Mouse (Mus musculus): ENCODE results near the gene Lmln. TPM values are rescaled to one million over a fixed set of nuclear protein-coding genes. Genes with fewer than 3 reads are reported as not detected.
"Not testable (repeated sequence)": the region's sequence is repeated elsewhere in the genome, so short reads cannot be mapped to it uniquely, and the experiment has no call there.

The Lmln gene
- total RNA-seq, 2 experiments from 2014 or later: 17.7 to 20.7 TPM

- no peak for DNase-seq (ENCODE audit: low spot score in 2 of 2)
- intact Hi-C loops (cut with DNase I): no loop called here
Measured at GRCm38 (mm10) chr16:33113726-33114125, 51.4 kb downstream of the Lmln start.

- no peak for DNase-seq (ENCODE audit: low spot score in 2 of 2)
- intact Hi-C loops (cut with DNase I): no loop called here
Measured at GRCm38 (mm10) chr16:33123373-33123772, 61.1 kb downstream of the Lmln start.

GRCm38 (mm10) chr16:33123938-33124820 lies 61.9 kb downstream of the Lmln start:
- no peak for DNase-seq (ENCODE audit: low spot score in 2 of 2)
- intact Hi-C loops (cut with DNase I): no loop called here

GRCm38 (mm10) chr16:33127052-33127451 lies 64.7 kb downstream of the Lmln start:
- intact Hi-C loops (cut with DNase I): no loop called here
- no peak for DNase-seq (ENCODE audit: low spot score in 2 of 2)

- DNase-seq (ENCODE audit: low spot score in 2 of 2): no peak
- intact Hi-C loops (cut with DNase I): no loop called here
Measured at GRCm38 (mm10) chr16:33130731-33131130, 68.4 kb downstream of the Lmln start.

GRCm38 (mm10) chr16:33133186-33133585 lies 70.9 kb downstream of the Lmln start:
- no peak for DNase-seq (ENCODE audit: low spot score in 2 of 2)
- intact Hi-C loops (cut with DNase I): no loop called here

- no peak for DNase-seq (ENCODE audit: low spot score in 2 of 2)
- intact Hi-C loops (cut with DNase I): no loop called here
Measured at GRCm38 (mm10) chr16:33135167-33135566, 72.8 kb downstream of the Lmln start.

- DNase-seq (ENCODE audit: low spot score in 2 of 2); intact Hi-C loops (cut with DNase I): not testable (repeated sequence)
Measured at GRCm38 (mm10) chr16:33139061-33139460, 76.7 kb downstream of the Lmln start.

- intact Hi-C loops (cut with DNase I): no loop called here
- no peak for DNase-seq (ENCODE audit: low spot score in 2 of 2)
Measured at GRCm38 (mm10) chr16:33141758-33142280, 79.5 kb downstream of the Lmln start.

GRCm38 (mm10) chr16:33143452-33143851 lies 81.1 kb downstream of the Lmln start:
- intact Hi-C loops (cut with DNase I): no loop called here
- DNase-seq (ENCODE audit: low spot score in 2 of 2): no peak

GRCm38 (mm10) chr16:33146185-33146584 lies 83.9 kb downstream of the Lmln start:
- intact Hi-C loops (cut with DNase I): no loop called here
- DNase-seq (ENCODE audit: low spot score in 2 of 2): no peak

- intact Hi-C loops (cut with DNase I): no loop called here
- no peak for DNase-seq (ENCODE audit: low spot score in 2 of 2)
Measured at GRCm38 (mm10) chr16:33148135-33148534, 85.8 kb downstream of the Lmln start.

GRCm38 (mm10) chr16:33150875-33151274 lies 88.6 kb downstream of the Lmln start:
- intact Hi-C loops (cut with DNase I): loop anchor here (2.0 to 10.0 kb wide), 2 partner anchors 28 to 126 kb away; no protein-coding TSS in a partner anchor
- DNase-seq (ENCODE audit: low spot score in 2 of 2): not testable (repeated sequence)

GRCm38 (mm10) chr16:33151558-33151957 lies 89.2 kb downstream of the Lmln start:
- DNase-seq (ENCODE audit: low spot score in 2 of 2): peak; percentile 71 to 85
- intact Hi-C loops (cut with DNase I): loop anchor here (2.0 to 10.0 kb wide), 2 partner anchors 27 to 127 kb away; no protein-coding TSS in a partner anchor

- intact Hi-C loops (cut with DNase I): loop anchor here (10.0 kb wide), 1 partner anchor 130 kb away; no protein-coding TSS in a partner anchor
- DNase-seq (ENCODE audit: low spot score in 2 of 2): peak; percentile 47 to 67
Measured at GRCm38 (mm10) chr16:33154992-33155391, 92.7 kb downstream of the Lmln start.

- intact Hi-C loops (cut with DNase I): loop anchor here (10.0 kb wide), 1 partner anchor 133 kb away; no protein-coding TSS in a partner anchor
- DNase-seq (ENCODE audit: low spot score in 2 of 2): no peak
Measured at GRCm38 (mm10) chr16:33158006-33158405, 95.7 kb downstream of the Lmln start.

- intact Hi-C loops (cut with DNase I): loop anchor here (10.0 kb wide), 1 partner anchor 134 kb away; no protein-coding TSS in a partner anchor
- peak; percentile 39 to 77 for DNase-seq (ENCODE audit: low spot score in 2 of 2)
Measured at GRCm38 (mm10) chr16:33158590-33159071, 96.3 kb downstream of the Lmln start.

- DNase-seq (ENCODE audit: low spot score in 2 of 2): no peak
- intact Hi-C loops (cut with DNase I): loop anchor here (10.0 kb wide), 1 partner anchor 135 kb away; no protein-coding TSS in a partner anchor
Measured at GRCm38 (mm10) chr16:33159363-33159762, 97.0 kb downstream of the Lmln start.

GRCm38 (mm10) chr16:33163330-33164090 lies 101.2 kb downstream of the Lmln start:
- intact Hi-C loops (cut with DNase I): no loop called here
- DNase-seq (ENCODE audit: low spot score in 2 of 2): no peak

GRCm38 (mm10) chr16:33166284-33166683 lies 104.0 kb downstream of the Lmln start:
- intact Hi-C loops (cut with DNase I): not testable (repeated sequence)

More at GRCm38 (mm10) chr16:33166284-33166683, 104.0 kb downstream of the Lmln start:
- not testable (repeated sequence) for DNase-seq (ENCODE audit: low spot score in 2 of 2)
